ENCODE assay signal across 7 mouse cellular contexts in the genomic region with DNA sequence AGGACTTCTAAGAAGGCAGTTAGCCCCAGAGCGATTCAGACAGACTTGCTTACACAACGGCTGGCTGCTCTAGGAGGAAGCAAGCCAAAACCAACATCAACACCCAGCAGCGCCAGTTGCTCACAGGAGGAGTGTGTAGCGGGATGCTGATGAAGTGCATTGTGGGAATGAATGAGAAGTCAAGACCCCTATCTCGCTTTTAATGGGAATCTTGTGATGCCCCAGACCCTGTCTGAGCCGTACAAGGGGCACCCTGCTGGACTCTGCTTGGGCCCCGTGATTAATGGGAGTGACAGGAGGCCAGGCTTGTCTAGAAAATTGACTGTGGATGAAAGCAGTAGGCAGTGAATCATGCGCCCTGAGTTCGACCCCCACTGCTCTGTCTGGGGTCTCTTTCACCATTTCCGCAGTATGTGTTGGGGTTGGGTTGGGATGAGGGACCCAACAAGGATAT. TPM values are rescaled to one million over a fixed set of nuclear protein-coding genes. Genes with fewer than 3 reads are reported as not detected.
DNase-seq lines count a peak whose midpoint lies in the region; ATAC-seq lines count a peak whose summit lies in the region.

No protein-coding gene starts in this region.

- no peaks in the 10 kb centered on the region for H3K4me1 ChIP-seq in embryonic facial prominence, embryonic 11.5 days (ENCODE audit: control insufficient read depth, insufficient read depth, low read length)
- H3K4me1 ChIP-seq in intestine, embryonic 15.5 days (replicated peaks): peaks cover 23% of the 10 kb centered on the region
- peaks cover 6% of the 10 kb centered on the region for H3K4me1 ChIP-seq in midbrain, embryonic 15.5 days

- H3K9me3 ChIP-seq in embryonic facial prominence, embryonic 11.5 days (replicated peaks; ENCODE audit: control insufficient read depth, low read length): no peaks in the 10 kb centered on the region
- H3K9me3 ChIP-seq in intestine, embryonic 15.5 days: no peaks in the 10 kb centered on the region
- no peaks in the 10 kb centered on the region for H3K9me3 ChIP-seq in midbrain, embryonic 15.5 days

- no peaks in the 10 kb centered on the region for H3K27me3 ChIP-seq in embryonic facial prominence, embryonic 11.5 days (ENCODE audit: control insufficient read depth, insufficient read depth, low read length)
- no peaks in the 10 kb centered on the region for H3K27me3 ChIP-seq in intestine, embryonic 15.5 days (replicated peaks)
- H3K27me3 ChIP-seq in midbrain, embryonic 15.5 days (replicated peaks): no peaks in the 10 kb centered on the region

- peak; percentile 74 for DNase-seq in brain, adult 2 months (ENCODE audit: low read depth, low spot score)
- DNase-seq in embryonic facial prominence, embryonic 11.5 days (ENCODE audit: low spot score): no peak
- DNase-seq in gonadal fat pad, adult 2 months (ENCODE audit: low read depth): peak; percentile 41
- peak; percentile 19 to 38 for DNase-seq in left cerebral cortex, postnatal 36 days (ENCODE audit: low spot score in 2 of 2)
- DNase-seq in urinary bladder, postnatal 25 days (ENCODE audit: low spot score): peak; percentile 32

- no peak overlapping the region; the same call in 1 of the 2 replicates for H3K27ac ChIP-seq in embryonic facial prominence, embryonic 11.5 days (replicated peaks; ENCODE audit: low read depth, low read length)
- peak overlapping the region; percentile 70 for H3K27ac ChIP-seq in intestine, embryonic 15.5 days
- H3K27ac ChIP-seq in midbrain, embryonic 15.5 days: peak overlapping the region; percentile 42; the same call in 1 of the 2 replicates

- 58% methylated on average over 10 of the region's 10 CpGs for WGBS in embryonic facial prominence, embryonic 11.5 days
- 60% methylated on average over 10 of the region's 10 CpGs for WGBS in intestine, embryonic 15.5 days
- 57% methylated on average over 10 of the region's 10 CpGs for WGBS in midbrain, embryonic 15.5 days

- H3K4me3 ChIP-seq in embryonic facial prominence, embryonic 11.5 days (ENCODE audit: low read depth, low read length): no peak overlapping the region
- H3K4me3 ChIP-seq in intestine, embryonic 15.5 days (replicated peaks): no peak overlapping the region
- no peak overlapping the region for H3K4me3 ChIP-seq in midbrain, embryonic 15.5 days

- H3K4me2 ChIP-seq in embryonic facial prominence, embryonic 11.5 days (ENCODE audit: low read depth, low read length): no peak overlapping the region
- no peak overlapping the region for H3K4me2 ChIP-seq in intestine, embryonic 15.5 days (replicated peaks)
- no peak overlapping the region for H3K4me2 ChIP-seq in midbrain, embryonic 15.5 days

- intact Hi-C loops in left cerebral cortex, postnatal 36 days (cut with DNase I): no loop called here

- ATAC-seq in embryonic facial prominence, embryonic 11.5 days (replicated peaks; ENCODE audit: insufficient number of reproducible peaks, low FRiP score, low TSS enrichment, low read depth): peak; percentile 61; the same call in 1 of the 2 replicates
- 0 out of 2 replicates have a peak, but pooled peaks have one; percentile 6 for ATAC-seq in intestine, embryonic 15.5 days
- ATAC-seq in midbrain, embryonic 15.5 days (replicated peaks): peak; percentile 61

- no peak overlapping the region for H3K9ac ChIP-seq in embryonic facial prominence, embryonic 11.5 days (replicated peaks; ENCODE audit: low read length)
- no peak overlapping the region for H3K9ac ChIP-seq in intestine, embryonic 15.5 days
- H3K9ac ChIP-seq in midbrain, embryonic 15.5 days: no peak overlapping the region

- H3K36me3 ChIP-seq in embryonic facial prominence, embryonic 11.5 days (replicated peaks; ENCODE audit: control insufficient read depth, insufficient read depth, low read depth, low read length): no peaks in the 10 kb centered on the region
- H3K36me3 ChIP-seq in intestine, embryonic 15.5 days: no peaks in the 10 kb centered on the region
- no peaks in the 10 kb centered on the region for H3K36me3 ChIP-seq in midbrain, embryonic 15.5 days (replicated peaks)

RNA-seq across cellular contexts. Expression of a gene that starts 58.6 kb away (rescaled TPM):
- polyA plus RNA-seq in embryonic facial prominence, embryonic 11.5 days (2014; fragmentation: Nextera tagmentation; extraction: Ambion mirVana): not detected in 2 replicates
- not detected in 2 replicates for polyA plus RNA-seq in gonadal fat pad, adult 2 months (2012; rRNA removed)
- not detected in 2 replicates for polyA plus RNA-seq in intestine, embryonic 15.5 days (2015; fragmentation: Nextera tagmentation; extraction: Ambion mirVana)
- not detected for total RNA-seq in left cerebral cortex, postnatal 36 days (2021)
- 0.22 TPM in 1 of 2 replicates, not detected in the other for polyA plus RNA-seq in midbrain, embryonic 15.5 days (2015; fragmentation: Nextera tagmentation; extraction: Ambion mirVana)

Comparison
In these comparisons a context has a peak if more than half of its experiments do, and no peak if none do; other contexts are left out.
1. ATAC-seq: peak in every context shown above with its lines; median percentile 61 in embryonic facial prominence, embryonic 11.5 days; 61 in midbrain, embryonic 15.5 days; 6 in intestine, embryonic 15.5 days.